Mouse (Mus musculus) olfactory bulb, adult 2 months (tissue): ENCODE data around the gene Tgfbi.

Source experiments
- CTCF ChIP-seq: fragments of 200-500 bp; IDR thresholded peaks from 2 replicates; pipeline ENCODE4 v1.5.1; 2012; ENCODE audit warnings: low read depth, mild to moderate bottlenecking, low read length, moderate library complexity; ENCODE audit not compliant: insufficient read depth
- POLR2A ChIP-seq: fragments of 200-500 bp; IDR thresholded peaks from 2 replicates; pipeline ENCODE4 v1.6.1; 2012; ENCODE audit warnings: mild to moderate bottlenecking, low read depth, low read length, moderate library complexity; ENCODE audit not compliant: insufficient read depth

- TF ChIP-seq POLR2A (no peak), CTCF (no peak)
These were observed 8.1 kb upstream of the Tgfbi start for GRCm38 (mm10) chr13:56601199-56601598.
